Mouse (Mus musculus): ENCODE measurements around the gene Cirbp. TPM values are rescaled to one million over a fixed set of nuclear protein-coding genes. Genes with fewer than 3 reads are reported as not detected.
"Not testable (repeated sequence)": the region's sequence is repeated elsewhere in the genome, so short reads cannot be mapped to it uniquely, and the experiment has no call there.

The Cirbp gene
- polyA plus RNA-seq, 1 experiment = 30.9 TPM

DNA sequence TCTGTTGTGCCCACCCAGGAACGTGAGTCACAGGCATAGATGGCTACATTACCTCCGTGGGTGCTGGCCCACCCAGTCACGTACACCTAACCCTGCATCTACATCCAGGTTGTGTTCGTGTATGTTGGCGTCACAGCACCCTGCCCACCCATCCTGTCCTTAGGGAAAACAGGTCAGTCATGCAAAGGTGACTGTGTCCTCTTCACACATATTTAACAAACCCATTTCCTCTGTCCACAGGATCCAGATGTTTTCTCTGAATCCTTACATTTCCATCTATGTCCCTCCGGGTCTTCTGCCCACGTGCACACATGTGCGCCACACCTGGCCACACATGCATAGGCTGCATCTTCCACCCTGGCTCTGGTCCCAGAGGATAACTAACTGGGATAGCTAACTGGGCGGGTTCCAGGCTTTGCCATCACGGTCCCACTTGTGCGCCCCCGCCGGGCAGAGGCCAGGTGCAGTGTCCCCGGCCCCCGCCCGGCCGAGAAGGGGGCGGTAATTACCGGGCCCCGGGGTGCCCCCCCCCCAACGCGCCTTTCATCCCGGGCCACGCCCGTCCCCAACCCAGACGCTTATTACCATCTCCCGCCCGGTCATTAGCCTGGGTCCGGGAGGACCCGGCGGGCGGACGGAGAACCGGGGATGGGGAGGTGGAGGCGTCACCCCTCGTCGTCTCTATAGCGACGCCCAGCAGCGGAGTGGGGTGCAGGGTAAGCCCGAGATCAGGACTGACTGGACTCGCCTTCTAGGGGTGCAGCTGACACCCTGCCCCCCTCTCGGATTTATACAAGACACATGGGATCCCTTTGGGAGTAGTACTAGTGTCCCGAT is 1.4 kb upstream of the Cirbp start:
- Histone ChIP-seq H3K4me3 (ENCODE audit: insufficient read depth, poor library complexity, severe bottlenecking) (peak overlapping the region; percentile 23), H3K79me3 (ENCODE audit: low read depth) (peaks cover 6% of the 10 kb centered on the region), H3ac (ENCODE audit: control insufficient read depth, insufficient read length, low read depth) (peak overlapping the region; percentile 53), H3K36me3 (ENCODE audit: control insufficient read depth, insufficient read depth) (peaks cover 3% of the 10 kb centered on the region), H3K27me3 (ENCODE audit: control insufficient read depth, insufficient read depth, insufficient read length) (no peaks in the 10 kb centered on the region), H3K79me2 (ENCODE audit: control insufficient read depth, insufficient read depth) (peaks cover 10% of the 10 kb centered on the region)
- no peak for TF ChIP-seq CEBPB (IDR thresholded peaks at IDR 0.05; ENCODE audit: low read depth)
- TF ChIP-seq MAX (IDR thresholded peaks at IDR 0.05) = peak; percentile 84
- TF ChIP-seq CTCF (IDR thresholded peaks at IDR 0.05; ENCODE audit: control insufficient read depth, insufficient read depth, insufficient read length) = no peak

DNA sequence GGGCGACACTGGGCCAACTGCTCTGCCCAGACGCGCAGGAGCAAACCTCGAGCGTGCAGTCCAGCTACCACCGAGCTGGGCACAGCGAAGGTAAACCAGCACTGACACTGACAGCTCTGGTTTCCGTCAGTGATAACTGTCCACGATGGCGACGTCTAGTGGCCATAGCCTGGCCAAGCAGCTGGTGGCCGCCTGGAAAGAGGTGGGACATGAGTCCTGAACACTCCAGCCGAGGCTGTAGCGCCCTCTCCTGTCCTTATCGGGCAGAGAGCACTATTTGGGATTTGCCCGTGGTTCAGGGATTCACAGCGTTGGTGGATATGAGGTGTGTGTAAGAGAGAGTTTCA is 814 bp upstream of the Cirbp start:
- peak overlapping the region; percentile 53 for H3ac ChIP-seq (ENCODE audit: control insufficient read depth, insufficient read length, low read depth)
- H3K79me2 ChIP-seq (ENCODE audit: control insufficient read depth, insufficient read depth) = peaks cover 16% of the 10 kb centered on the region
- peak overlapping the region; percentile 23 for H3K4me3 ChIP-seq (ENCODE audit: insufficient read depth, poor library complexity, severe bottlenecking)
- H3K27me3 ChIP-seq (ENCODE audit: control insufficient read depth, insufficient read depth, insufficient read length) = no peaks in the 10 kb centered on the region
- TF ChIP-seq CEBPB (IDR thresholded peaks at IDR 0.05; ENCODE audit: low read depth) (no peak), USF1 (IDR thresholded peaks at IDR 0.05; ENCODE audit: low read depth) (no peak), CTCF (IDR thresholded peaks at IDR 0.05; ENCODE audit: control insufficient read depth, insufficient read depth, insufficient read length) (peak; percentile 99), MAX (IDR thresholded peaks at IDR 0.05) (peak; percentile 94), MYOG (IDR thresholded peaks at IDR 0.05; ENCODE audit: control insufficient read depth, extremely low read depth, insufficient read length) (no peak), FOSL1 (IDR thresholded peaks at IDR 0.05; ENCODE audit: insufficient read depth, low read length, poor library complexity, severe bottlenecking) (no peak), MYOD1 (IDR thresholded peaks at IDR 0.05; ENCODE audit: control insufficient read depth, insufficient read length, low read depth) (peak; percentile 70)
- H3K36me3 ChIP-seq (ENCODE audit: control insufficient read depth, insufficient read depth) = peaks cover 9% of the 10 kb centered on the region
- H3K79me3 ChIP-seq (ENCODE audit: low read depth) = peaks cover 11% of the 10 kb centered on the region

DNA sequence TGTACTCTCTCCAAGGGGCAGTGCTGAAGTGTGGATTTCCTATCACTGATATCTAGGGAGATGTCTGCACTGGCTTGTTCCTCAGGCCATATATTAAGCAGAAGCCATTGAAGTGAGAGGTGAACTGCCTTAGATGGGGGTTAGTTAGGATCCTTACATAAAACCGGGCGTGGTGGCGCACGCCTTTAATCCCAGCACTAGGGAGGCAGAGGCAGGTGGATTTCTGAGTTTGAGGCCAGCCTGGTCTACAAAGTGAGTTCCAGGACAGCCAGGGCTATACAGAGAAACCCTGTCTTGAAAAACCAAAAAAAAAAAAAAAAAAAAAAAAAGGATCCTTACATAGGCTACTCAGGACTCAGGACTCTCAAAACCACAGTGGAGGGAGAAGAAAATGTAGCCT is 351 bp downstream of the Cirbp start:
- H3K79me2 ChIP-seq (ENCODE audit: control insufficient read depth, insufficient read depth) = peaks cover 25% of the 10 kb centered on the region
- H3K27me3 ChIP-seq (ENCODE audit: control insufficient read depth, insufficient read depth, insufficient read length); H3K4me3 ChIP-seq (ENCODE audit: insufficient read depth, poor library complexity, severe bottlenecking); H3ac ChIP-seq (ENCODE audit: control insufficient read depth, insufficient read length, low read depth): not testable (repeated sequence)
- peaks cover 19% of the 10 kb centered on the region for H3K36me3 ChIP-seq (ENCODE audit: control insufficient read depth, insufficient read depth)
- H3K79me3 ChIP-seq (ENCODE audit: low read depth) = peaks cover 13% of the 10 kb centered on the region

DNA sequence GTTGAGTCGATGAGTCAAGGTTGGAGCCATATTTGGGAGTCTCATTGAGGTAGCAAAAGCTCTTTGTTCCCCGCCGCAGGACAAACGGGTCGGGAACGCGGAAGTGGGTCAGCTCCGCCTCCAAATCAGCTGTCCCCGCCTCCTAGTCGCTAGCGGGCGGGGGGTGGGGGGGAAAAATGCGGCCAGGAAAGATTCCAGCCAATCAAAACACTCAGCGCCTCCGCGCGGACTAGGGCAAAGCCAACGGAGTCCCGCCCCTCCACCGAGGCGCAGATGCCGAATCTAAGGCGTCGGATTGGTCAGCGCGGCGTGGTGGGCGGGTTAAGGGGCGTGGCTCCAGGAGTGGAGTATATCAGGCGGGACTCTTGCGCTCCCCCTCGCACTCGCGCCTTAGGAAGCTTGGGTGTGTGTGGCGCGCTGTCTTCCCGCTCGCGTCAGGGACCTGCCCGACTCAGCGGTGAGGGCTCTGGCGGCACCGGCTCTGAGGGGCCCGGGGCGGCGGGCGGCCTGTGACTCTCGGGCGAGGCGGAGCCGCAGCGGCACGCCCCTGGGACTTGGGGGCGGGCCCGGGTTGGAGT is 1.8 kb downstream of the Cirbp start:
- Histone ChIP-seq H3K79me2 (ENCODE audit: control insufficient read depth, insufficient read depth) (peaks cover 25% of the 10 kb centered on the region), H3ac (ENCODE audit: control insufficient read depth, insufficient read length, low read depth) (peak overlapping the region; percentile 50), H3K79me3 (ENCODE audit: low read depth) (peaks cover 13% of the 10 kb centered on the region), H3K27me3 (ENCODE audit: control insufficient read depth, insufficient read depth, insufficient read length) (no peaks in the 10 kb centered on the region), H3K36me3 (ENCODE audit: control insufficient read depth, insufficient read depth) (peaks cover 31% of the 10 kb centered on the region), H3K4me3 (ENCODE audit: insufficient read depth, poor library complexity, severe bottlenecking) (peak overlapping the region; percentile 72)
- TF ChIP-seq CEBPB (IDR thresholded peaks at IDR 0.05; ENCODE audit: low read depth) (no peak), MAX (IDR thresholded peaks at IDR 0.05) (peak; percentile 44), CTCF (IDR thresholded peaks at IDR 0.05; ENCODE audit: control insufficient read depth, insufficient read depth, insufficient read length) (no peak), MYOD1 (IDR thresholded peaks at IDR 0.05; ENCODE audit: control insufficient read depth, insufficient read length, low read depth) (no peak), FOSL1 (IDR thresholded peaks at IDR 0.05; ENCODE audit: insufficient read depth, low read length, poor library complexity, severe bottlenecking) (no peak), MYOG (IDR thresholded peaks at IDR 0.05; ENCODE audit: control insufficient read depth, extremely low read depth, insufficient read length) (no peak), USF1 (IDR thresholded peaks at IDR 0.05; ENCODE audit: low read depth) (peak; percentile 3)

DNA sequence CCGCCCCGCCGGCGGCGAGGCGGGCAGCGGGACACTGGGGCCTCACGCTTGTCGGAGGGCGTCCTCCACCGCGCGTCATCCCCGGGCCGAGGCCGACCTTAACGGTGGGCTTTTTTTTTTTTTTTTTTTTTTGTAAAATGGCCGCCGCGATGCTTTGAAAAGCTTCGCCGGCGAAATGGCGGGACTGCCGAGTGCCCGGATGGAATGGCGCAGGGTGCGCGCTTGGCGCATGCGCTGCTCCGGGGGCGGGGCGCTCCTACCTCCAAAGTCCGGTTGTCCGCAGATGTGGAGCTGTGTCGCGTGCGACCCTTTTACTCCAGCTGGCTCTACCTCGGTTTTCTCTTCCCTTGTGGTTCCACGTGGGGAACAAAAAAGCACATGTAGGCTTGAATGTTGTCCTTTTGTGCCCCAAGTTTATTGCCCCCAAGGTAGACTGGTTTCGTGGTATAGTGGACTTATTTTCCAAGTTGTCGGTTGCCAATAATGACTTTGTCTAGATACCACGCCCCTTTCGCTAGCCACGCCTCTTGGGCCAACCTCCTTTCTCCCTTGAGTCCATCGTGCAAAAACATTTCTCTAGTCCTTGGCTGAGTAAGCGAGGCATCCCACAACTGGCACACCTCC is 2.4 kb downstream of the Cirbp start:
- H3K27me3 ChIP-seq (ENCODE audit: control insufficient read depth, insufficient read depth, insufficient read length) = no peaks in the 10 kb centered on the region
- TF ChIP-seq CTCF (IDR thresholded peaks at IDR 0.05; ENCODE audit: control insufficient read depth, insufficient read depth, insufficient read length) (no peak), MAX (IDR thresholded peaks at IDR 0.05) (peak; percentile 80)
- peak overlapping the region; percentile 72 for H3K4me3 ChIP-seq (ENCODE audit: insufficient read depth, poor library complexity, severe bottlenecking)
- peaks cover 31% of the 10 kb centered on the region for H3K36me3 ChIP-seq (ENCODE audit: control insufficient read depth, insufficient read depth)
- H3K79me2 ChIP-seq (ENCODE audit: control insufficient read depth, insufficient read depth) = peaks cover 25% of the 10 kb centered on the region
- peak overlapping the region; percentile 50 for H3ac ChIP-seq (ENCODE audit: control insufficient read depth, insufficient read length, low read depth)
- peaks cover 13% of the 10 kb centered on the region for H3K79me3 ChIP-seq (ENCODE audit: low read depth)

DNA sequence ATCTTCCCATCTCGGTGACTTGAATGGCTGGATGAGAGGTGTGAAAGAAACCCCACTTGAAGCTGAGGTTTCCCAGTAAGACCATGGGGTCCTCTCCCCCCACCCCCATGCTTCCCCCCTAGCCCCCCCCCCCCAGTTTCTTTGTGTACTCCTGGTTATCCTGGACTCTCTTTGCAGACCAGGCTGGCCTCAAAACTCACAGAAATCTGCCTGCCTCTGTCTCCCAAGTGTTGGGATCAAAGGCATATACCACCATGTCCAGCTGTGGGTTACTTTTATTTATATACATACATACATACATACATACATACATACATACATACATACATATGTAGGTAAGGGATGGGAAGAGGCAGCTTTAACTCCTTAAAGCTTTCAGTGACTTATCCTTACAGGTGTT is 3.3 kb downstream of the Cirbp start:
- Histone ChIP-seq H3K79me2 (ENCODE audit: control insufficient read depth, insufficient read depth) (peaks cover 25% of the 10 kb centered on the region), H3K36me3 (ENCODE audit: control insufficient read depth, insufficient read depth) (peaks cover 31% of the 10 kb centered on the region), H3K27me3 (ENCODE audit: control insufficient read depth, insufficient read depth, insufficient read length) (no peaks in the 10 kb centered on the region), H3ac (ENCODE audit: control insufficient read depth, insufficient read length, low read depth) (no peak overlapping the region), H3K4me3 (ENCODE audit: insufficient read depth, poor library complexity, severe bottlenecking) (no peak overlapping the region), H3K79me3 (ENCODE audit: low read depth) (peaks cover 13% of the 10 kb centered on the region)
- no peak for TF ChIP-seq MYOD1 (IDR thresholded peaks at IDR 0.05; ENCODE audit: control insufficient read depth, insufficient read length, low read depth)
- TF ChIP-seq CEBPB (IDR thresholded peaks at IDR 0.05; ENCODE audit: low read depth) = no peak
- no peak for TF ChIP-seq FOSL1 (IDR thresholded peaks at IDR 0.05; ENCODE audit: insufficient read depth, low read length, poor library complexity, severe bottlenecking)
- TF ChIP-seq MYOG (IDR thresholded peaks at IDR 0.05; ENCODE audit: control insufficient read depth, extremely low read depth, insufficient read length) = no peak
- no peak for TF ChIP-seq MAX (IDR thresholded peaks at IDR 0.05)
- no peak for TF ChIP-seq CTCF (IDR thresholded peaks at IDR 0.05; ENCODE audit: control insufficient read depth, insufficient read depth, insufficient read length)
- TF ChIP-seq USF1 (IDR thresholded peaks at IDR 0.05; ENCODE audit: low read depth) = no peak
